ENCODE assay signal across 8 mouse cellular contexts in genomic region chr11:72135383-72136158, GRCm38 (mm10). TPM values are rescaled to one million over a fixed set of nuclear protein-coding genes. Genes with fewer than 3 reads are reported as not detected.
DNase-seq lines count a peak whose midpoint lies in the region; ATAC-seq and TF ChIP-seq lines count a peak whose summit lies in the region.

TSS of gene Pitpnm3 (minus strand) at chr11:72135778.

- H3K4me2 ChIP-seq in forebrain, postnatal 0 days (ENCODE audit: low read depth): peak within 1 kb of the TSS; percentile 98
- H3K4me2 ChIP-seq in hindbrain, embryonic 12.5 days (replicated peaks): peak within 1 kb of the TSS; percentile 99
- H3K4me2 ChIP-seq in limb, embryonic 12.5 days: peak within 1 kb of the TSS; percentile 99
- peak within 1 kb of the TSS; percentile 91 for H3K4me2 ChIP-seq in midbrain, postnatal 0 days (ENCODE audit: low read depth, low read length, poor library complexity, severe bottlenecking)

- H3K36me3 ChIP-seq in forebrain, postnatal 0 days (ENCODE audit: insufficient read depth): no peaks in the 10 kb centered on the region
- no peaks in the 10 kb centered on the region for H3K36me3 ChIP-seq in hindbrain, embryonic 12.5 days
- H3K36me3 ChIP-seq in limb, embryonic 12.5 days: no peaks in the 10 kb centered on the region
- peaks cover 2% of the 10 kb centered on the region; the same call in 1 of the 2 replicates for H3K36me3 ChIP-seq in midbrain, postnatal 0 days (ENCODE audit: insufficient read depth, low read length)

- no peak for TF ChIP-seq CTCF in forebrain, postnatal 0 days (IDR thresholded peaks at IDR 0.05; ENCODE audit: low read depth)
- no peak for TF ChIP-seq CTCF in midbrain, postnatal 0 days (IDR thresholded peaks at IDR 0.05)

- DNase-seq in gastrocnemius, adult 18-20 months (ENCODE audit: low spot score): peak; percentile 37
- no peak for DNase-seq in gastrocnemius, adult 8-10 months (ENCODE audit: low spot score in 2 of 2)
- DNase-seq in cerebellum, adult 11-12 months: peak; percentile 83
- peak; percentile 28 for DNase-seq in forebrain, postnatal 0 days
- no peak for DNase-seq in midbrain, postnatal 0 days (ENCODE audit: low spot score)
- DNase-seq in MN1 (ENCODE audit: low spot score): no peak

- peaks cover 15% of the 10 kb centered on the region; the same call in 1 of the 2 replicates for H3K27me3 ChIP-seq in forebrain, postnatal 0 days (ENCODE audit: insufficient read depth, low read length)
- H3K27me3 ChIP-seq in hindbrain, embryonic 12.5 days: peaks cover 76% of the 10 kb centered on the region
- peaks cover 84% of the 10 kb centered on the region for H3K27me3 ChIP-seq in limb, embryonic 12.5 days
- no peaks in the 10 kb centered on the region for H3K27me3 ChIP-seq in midbrain, postnatal 0 days (ENCODE audit: insufficient read depth, low read length)

- H3K4me1 ChIP-seq in forebrain, postnatal 0 days (ENCODE audit: insufficient read depth): no peaks in the 10 kb centered on the region
- H3K4me1 ChIP-seq in hindbrain, embryonic 12.5 days: peaks cover 18% of the 10 kb centered on the region
- H3K4me1 ChIP-seq in limb, embryonic 12.5 days (replicated peaks): peaks cover 16% of the 10 kb centered on the region
- H3K4me1 ChIP-seq in midbrain, postnatal 0 days (ENCODE audit: insufficient read depth, low read length): peaks cover 5% of the 10 kb centered on the region; the same call in 1 of the 2 replicates

- H3K4me3 ChIP-seq in forebrain, postnatal 0 days (ENCODE audit: low read depth, low read length): peak within 1 kb of the TSS; percentile 70
- peak within 1 kb of the TSS; percentile 70 for H3K4me3 ChIP-seq in hindbrain, embryonic 12.5 days
- H3K4me3 ChIP-seq in limb, embryonic 12.5 days (replicated peaks): peak within 1 kb of the TSS; percentile 66
- peak within 1 kb of the TSS; percentile 71 for H3K4me3 ChIP-seq in midbrain, postnatal 0 days (ENCODE audit: low read depth, low read length)

- peak within 1 kb of the TSS; percentile 77 for H3K9ac ChIP-seq in forebrain, postnatal 0 days
- H3K9ac ChIP-seq in hindbrain, embryonic 12.5 days: peak within 1 kb of the TSS; percentile 86
- H3K9ac ChIP-seq in limb, embryonic 12.5 days (replicated peaks): peak within 1 kb of the TSS; percentile 65
- peak within 1 kb of the TSS; percentile 87 for H3K9ac ChIP-seq in midbrain, postnatal 0 days (replicated peaks; ENCODE audit: low read length, poor library complexity, severe bottlenecking)

- H3K9me3 ChIP-seq in forebrain, postnatal 0 days (ENCODE audit: low read length): no peaks in the 10 kb centered on the region
- no peaks in the 10 kb centered on the region for H3K9me3 ChIP-seq in hindbrain, embryonic 12.5 days (replicated peaks)
- H3K9me3 ChIP-seq in limb, embryonic 12.5 days: no peaks in the 10 kb centered on the region
- H3K9me3 ChIP-seq in midbrain, postnatal 0 days (ENCODE audit: low read length): no peaks in the 10 kb centered on the region

- ATAC-seq in forebrain, postnatal 0 days: peak; percentile 61
- peak; percentile 44; the same call in 1 of the 2 replicates for ATAC-seq in hindbrain, embryonic 12.5 days (ENCODE audit: low FRiP score)
- ATAC-seq in limb, embryonic 12.5 days (ENCODE audit: insufficient number of reproducible peaks, insufficient read depth, low FRiP score, low TSS enrichment, low read depth): no peak
- peak; percentile 44; the same call in 1 of the 2 replicates for ATAC-seq in midbrain, postnatal 0 days (ENCODE audit: low FRiP score)

- H3K27ac ChIP-seq in forebrain, postnatal 0 days (ENCODE audit: low read depth, low read length): 0 out of 2 replicates have a peak within 1 kb of the TSS, but pooled peaks have one; percentile 35
- no peak within 1 kb of the TSS for H3K27ac ChIP-seq in hindbrain, embryonic 12.5 days
- no peak within 1 kb of the TSS for H3K27ac ChIP-seq in limb, embryonic 12.5 days
- 0 out of 2 replicates have a peak within 1 kb of the TSS, but pooled peaks have one; percentile 12 for H3K27ac ChIP-seq in midbrain, postnatal 0 days (ENCODE audit: low read depth, low read length)

- 5% methylated on average over 67 of the region's 107 CpGs for WGBS in forebrain, postnatal 0 days
- under 1% methylated on average over 93 of the region's 107 CpGs for WGBS in hindbrain, embryonic 12.5 days
- WGBS in limb, embryonic 12.5 days: under 1% methylated on average over 66 of the region's 107 CpGs
- WGBS in midbrain, postnatal 0 days: 1% methylated on average over 71 of the region's 107 CpGs

RNA-seq across cellular contexts. Expression of gene Pitpnm3, which starts in this region (rescaled TPM):
- 1 to 10 TPM; 2.0 to 2.3 TPM for total RNA-seq in gastrocnemius, adult 18-20 months (2021)
- total RNA-seq in gastrocnemius, adult 8-10 months (2022): 1 to 10 TPM in 2 of 4 experiments, under 1 TPM in 2; 0.88 to 1.5 (median 1.0) TPM
- 7.8 and 14.0 TPM in 2 replicates for total RNA-seq in forebrain, postnatal 0 days (2014; rRNA removed)
- 1.9 and 3.2 TPM in 2 replicates for polyA plus RNA-seq in forebrain, postnatal 0 days (2015; fragmentation: Nextera tagmentation; extraction: Ambion mirVana)
- 1.1 and 1.8 TPM in 2 replicates for polyA plus RNA-seq in hindbrain, embryonic 12.5 days (2016; fragmentation: Nextera tagmentation; extraction: Ambion mirVana)
- 0.13 and 0.18 TPM in 2 replicates for polyA plus RNA-seq in limb, embryonic 12.5 days (2016; fragmentation: Nextera tagmentation; extraction: Ambion mirVana)
- total RNA-seq in midbrain, postnatal 0 days (2014; rRNA removed): 29.6 and 33.0 TPM in 2 replicates
- polyA plus RNA-seq in midbrain, postnatal 0 days (2015; fragmentation: Nextera tagmentation; extraction: Ambion mirVana): 7.2 and 7.9 TPM in 2 replicates

Comparison
In these comparisons a context has a peak if more than half of its experiments do, and no peak if none do; other contexts are left out.
1. DNase-seq: peak in gastrocnemius, adult 18-20 months (single experiment), cerebellum, adult 11-12 months (single experiment) and forebrain, postnatal 0 days (single experiment); none in gastrocnemius, adult 8-10 months (0 of 2), midbrain, postnatal 0 days (single experiment) and MN1 (single experiment).
2. H3K27ac ChIP-seq: peak in forebrain, postnatal 0 days (single experiment) and midbrain, postnatal 0 days (single experiment); none in hindbrain, embryonic 12.5 days (single experiment) and limb, embryonic 12.5 days (single experiment).
3. Peak in every context shown above with its lines, with median percentiles within 50 percentile points of each other: H3K4me2 ChIP-seq, H3K4me3 ChIP-seq and H3K9ac ChIP-seq.